In the genomic region with DNA sequence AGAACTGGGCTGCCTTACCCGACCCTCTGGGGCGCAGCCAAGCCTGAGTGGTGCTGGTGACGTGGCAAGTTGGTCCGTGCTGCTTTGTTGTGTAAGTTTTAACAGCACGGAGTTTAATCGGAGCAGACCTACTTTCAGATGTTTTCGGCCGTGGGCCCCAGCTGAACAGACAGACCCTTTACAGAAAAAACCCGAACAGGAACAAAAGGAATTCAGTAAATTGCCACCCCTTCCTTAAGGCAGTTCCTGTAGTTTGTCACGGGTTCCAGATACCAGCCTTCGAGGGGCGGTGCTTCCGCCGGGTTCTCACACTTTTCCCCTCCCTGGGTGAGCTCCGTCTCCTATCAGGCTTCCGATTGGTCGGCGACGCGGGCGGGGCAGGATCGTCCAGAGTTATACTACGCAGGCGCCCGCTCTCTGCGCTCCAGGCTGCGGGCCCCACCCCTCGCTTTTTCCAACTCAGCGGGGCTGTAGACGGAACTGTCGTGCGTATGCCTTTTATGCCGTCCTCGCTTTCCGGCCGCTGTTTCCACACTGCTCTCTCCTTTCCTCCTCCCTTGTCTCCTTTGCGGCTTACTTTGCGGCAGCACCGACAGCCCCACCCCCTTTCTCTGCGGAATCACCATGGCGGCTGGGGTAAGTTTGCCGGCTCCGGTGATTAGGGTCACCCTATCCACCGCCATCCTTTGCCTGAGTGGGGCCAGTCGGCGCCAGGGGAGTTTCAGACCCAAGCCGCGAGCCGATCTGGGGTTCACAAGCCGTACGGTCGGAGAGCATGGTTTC, we compare ENCODE assay signal across 8 mouse cellular contexts. TPM values are rescaled to one million over a fixed set of nuclear protein-coding genes. Genes with fewer than 3 reads are reported as not detected.
DNase-seq lines count a peak whose midpoint lies in the region; ATAC-seq lines count a peak whose summit lies in the region.

A gene (plus strand): TSS at position 452 of the 783 bp plus-strand sequence.

- DNase-seq in CD4-positive, CD25-positive, alpha-beta regulatory T cell, adult 2 months (ENCODE audit: low read depth, low spot score): peak; percentile 99
- peak; percentile 91 for DNase-seq in fat pad, adult 2 months (ENCODE audit: extremely low read depth, low read depth, low spot score)
- DNase-seq in kidney, postnatal 10 days: peak; percentile 99
- peak; percentile 98 to 99 for DNase-seq in natural killer cell, adult 2 months (ENCODE audit: low spot score in 2 of 2)

- no peaks in the 10 kb centered on the region for H3K27me3 ChIP-seq in heart, embryonic 13.5 days (replicated peaks)
- no peaks in the 10 kb centered on the region for H3K27me3 ChIP-seq in liver, embryonic 12.5 days (replicated peaks)
- no peaks in the 10 kb centered on the region for H3K27me3 ChIP-seq in stomach, embryonic 15.5 days (replicated peaks)

- H3K9me3 ChIP-seq in heart, embryonic 13.5 days: no peaks in the 10 kb centered on the region
- H3K9me3 ChIP-seq in liver, embryonic 12.5 days (replicated peaks): no peaks in the 10 kb centered on the region
- no peaks in the 10 kb centered on the region for H3K9me3 ChIP-seq in stomach, embryonic 15.5 days

- peak; percentile 100 for ATAC-seq in heart, embryonic 13.5 days (ENCODE audit: extremely low read depth, insufficient number of reproducible peaks, low FRiP score, low TSS enrichment)
- peak; percentile 99 for ATAC-seq in liver, embryonic 12.5 days
- ATAC-seq in stomach, embryonic 15.5 days (ENCODE audit: insufficient read depth, low FRiP score, low read depth): peak; percentile 99

- H3K27ac ChIP-seq in brown adipose tissue, adult 24 weeks (replicated peaks; ENCODE audit: low read depth, low read length): peak within 1 kb of the TSS; percentile 91
- peak within 1 kb of the TSS; percentile 96 for H3K27ac ChIP-seq in heart, embryonic 13.5 days (replicated peaks)
- peak within 1 kb of the TSS; percentile 86 for H3K27ac ChIP-seq in liver, embryonic 12.5 days
- peak within 1 kb of the TSS; percentile 95 for H3K27ac ChIP-seq in stomach, embryonic 15.5 days

- peaks cover 75% of the 10 kb centered on the region for H3K36me3 ChIP-seq in heart, embryonic 13.5 days
- H3K36me3 ChIP-seq in liver, embryonic 12.5 days: peaks cover 80% of the 10 kb centered on the region
- peaks cover 62% of the 10 kb centered on the region for H3K36me3 ChIP-seq in stomach, embryonic 15.5 days

- peak within 1 kb of the TSS; percentile 94 for H3K4me2 ChIP-seq in heart, embryonic 13.5 days
- H3K4me2 ChIP-seq in liver, embryonic 12.5 days: peak within 1 kb of the TSS; percentile 89
- H3K4me2 ChIP-seq in stomach, embryonic 15.5 days: peak within 1 kb of the TSS; percentile 78

- under 1% methylated on average over 52 of the region's 52 CpGs for WGBS in heart, embryonic 13.5 days
- WGBS in liver, embryonic 12.5 days (ENCODE audit: insufficient replicate concordance): 1% methylated on average over 52 of the region's 52 CpGs
- WGBS in stomach, embryonic 15.5 days: under 1% methylated on average over 52 of the region's 52 CpGs

- H3K4me3 ChIP-seq in brown adipose tissue, adult 24 weeks (ENCODE audit: insufficient read depth, low read depth, low read length): peak within 1 kb of the TSS; percentile 66
- peak within 1 kb of the TSS; percentile 76 for H3K4me3 ChIP-seq in heart, embryonic 13.5 days
- peak within 1 kb of the TSS; percentile 80 for H3K4me3 ChIP-seq in liver, embryonic 12.5 days
- peak within 1 kb of the TSS; percentile 82 for H3K4me3 ChIP-seq in stomach, embryonic 15.5 days (replicated peaks)

- H3K4me1 ChIP-seq in brown adipose tissue, adult 24 weeks (ENCODE audit: control insufficient read depth, insufficient read depth, insufficient read length, low read length): no peaks in the 10 kb centered on the region
- H3K4me1 ChIP-seq in heart, embryonic 13.5 days: peaks cover 30% of the 10 kb centered on the region
- peaks cover 47% of the 10 kb centered on the region for H3K4me1 ChIP-seq in liver, embryonic 12.5 days
- H3K4me1 ChIP-seq in stomach, embryonic 15.5 days: peaks cover 6% of the 10 kb centered on the region; the same call in 1 of the 2 replicates

- H3K9ac ChIP-seq in heart, embryonic 13.5 days: peak within 1 kb of the TSS; percentile 95
- H3K9ac ChIP-seq in liver, embryonic 12.5 days: peak within 1 kb of the TSS; percentile 90
- H3K9ac ChIP-seq in stomach, embryonic 15.5 days: peak within 1 kb of the TSS; percentile 87

RNA-seq across cellular contexts. Expression of the gene that starts here (rescaled TPM):
- 134 and 135 TPM in 2 replicates for polyA plus RNA-seq in brown adipose tissue, adult 24 weeks (2012; ENCODE audit: insufficient read depth, insufficient read length, missing spikeins)
- 251 and 281 TPM in 2 replicates for polyA plus RNA-seq in heart, embryonic 13.5 days (2015; fragmentation: Nextera tagmentation; extraction: Ambion mirVana)
- polyA plus RNA-seq in liver, embryonic 12.5 days (2016; fragmentation: Nextera tagmentation; extraction: Ambion mirVana): 358 and 366 TPM in 2 replicates
- 383 and 461 TPM in 2 replicates for polyA plus RNA-seq in stomach, embryonic 15.5 days (2015; fragmentation: Nextera tagmentation; extraction: Ambion mirVana)

Comparison
In these comparisons a context has a peak if more than half of its experiments do, and no peak if none do; other contexts are left out.
1. Peak in every context shown above with its lines: DNase-seq, ATAC-seq, H3K4me3 ChIP-seq and H3K27ac ChIP-seq.